Mouse (Mus musculus) embryonic fibroblast, embryonic 13.5 days (primary cell): ENCODE measurements around the gene Lrrc55.

ENCODE experiments used
- CTCF ChIP-seq: IDR thresholded peaks from 2 replicates; pipeline ENCODE4 v1.5.1; 2011; ENCODE audit warnings: mild to moderate bottlenecking, control low read depth, low read length, moderate library complexity, borderline replicate concordance; ENCODE audit not compliant: insufficient read depth
- POLR2A ChIP-seq: IDR thresholded peaks from 2 replicates; pipeline ENCODE4 v1.6.1; 2011; ENCODE audit warnings: low read depth, mild to moderate bottlenecking, control low read depth, low read length, moderate library complexity

DNA sequence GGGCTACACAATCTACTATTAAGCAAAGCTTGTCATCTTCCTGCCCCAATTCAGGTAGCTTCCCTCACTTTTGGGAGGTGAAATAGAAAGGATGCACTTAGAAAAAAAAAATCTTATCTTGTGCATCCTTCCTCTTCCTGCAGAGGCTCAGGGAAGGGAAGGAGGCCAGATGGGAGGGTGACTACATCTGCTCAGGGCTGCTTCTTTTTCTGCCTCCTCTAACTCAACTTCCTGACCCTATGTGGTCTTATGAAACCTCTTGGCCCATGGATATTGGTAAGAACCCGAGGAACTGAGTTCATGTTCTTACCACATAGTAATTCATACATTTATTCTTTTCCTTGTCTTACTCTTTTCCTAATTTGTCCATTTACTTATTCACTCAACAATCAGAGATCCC lies 61.9 kb downstream of the Lrrc55 start:
- TF ChIP-seq CTCF (no peak), POLR2A (no peak)
